ENCODE assay signal across 11 mouse cellular contexts in the genomic region with DNA sequence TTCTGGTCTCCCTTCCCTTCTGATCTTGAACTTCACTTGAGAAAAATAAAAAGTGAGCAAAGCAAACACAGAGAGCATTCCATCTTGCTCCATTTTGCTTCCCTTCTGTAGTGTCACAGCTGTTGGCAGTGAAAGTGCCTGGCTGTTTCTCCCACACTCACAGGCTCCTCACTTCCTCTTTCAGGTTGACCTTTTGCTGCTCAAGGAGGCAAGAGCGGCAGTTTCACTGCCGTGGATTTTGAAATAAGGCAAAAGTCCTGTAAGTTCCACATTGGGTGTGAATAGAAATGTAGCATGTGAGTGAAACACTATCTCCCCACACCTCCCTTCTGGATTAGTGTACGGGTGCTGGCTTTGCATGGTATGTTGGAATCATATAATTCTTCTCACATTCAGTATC.
DNase-seq lines count a peak whose midpoint lies in the region; ATAC-seq and TF ChIP-seq lines count a peak whose summit lies in the region.
"Had no signal": no experiment of that assay in that cellular context is flagged by ENCODE, and none has a peak within 500 bp of the region (broad histone marks: within the 10 kb centered on the region; RNA-seq: fewer than 3 reads in every experiment).

No protein-coding gene starts in this region.

- ATAC-seq in G1E (ENCODE audit: extremely low read depth, insufficient number of reproducible peaks, low FRiP score, poor library complexity, severe bottlenecking), result peak; percentile 64; the same call in 1 of the 2 replicates
- ATAC-seq in heart, postnatal 0 days (ENCODE audit: insufficient read depth, low read depth), result no peak
- no peak for ATAC-seq in erythroid progenitor cell, adult 5-6 weeks (replicated peaks; ENCODE audit: low FRiP score, poor library complexity, severe bottlenecking)
- ATAC-seq: intestine, embryonic 16.5 days had no signal

- intact Hi-C loops in left cerebral cortex, postnatal 14 days (cut with DNase I), result no loop called here

- H3K4me2 ChIP-seq in heart, postnatal 0 days (ENCODE audit: low read depth, low read length), result no peak overlapping the region
- H3K4me2 ChIP-seq: neural tube, embryonic 15.5 days had no signal

- H3K27me3 ChIP-seq in G1E (ENCODE audit: insufficient read depth, low read length), result no peaks in the 10 kb centered on the region
- H3K27me3 ChIP-seq in heart, postnatal 0 days (ENCODE audit: control insufficient read depth, insufficient read depth, low read length), result no peaks in the 10 kb centered on the region
- H3K27me3 ChIP-seq: neural tube, embryonic 15.5 days had no signal

- WGBS in heart, postnatal 0 days, result 39% methylated on average over 3 of the region's 3 CpGs

- no peak for TF ChIP-seq CTCF in G1E (IDR thresholded peaks at IDR 0.05; ENCODE audit: low read depth, low read length)
- TF ChIP-seq CTCF in heart, postnatal 0 days (IDR thresholded peaks at IDR 0.05; ENCODE audit: low read depth), result no peak

- 0 out of 2 replicates have a peak overlapping the region, but pooled peaks have one; percentile 7 for H3K27ac ChIP-seq in heart, postnatal 0 days (ENCODE audit: low read depth)
- H3K27ac ChIP-seq: liver, embryonic 14.5 days; neural tube, embryonic 15.5 days had no signal

- no peak for TF ChIP-seq EP300 in heart, postnatal 0 days (IDR thresholded peaks at IDR 0.05; ENCODE audit: low read depth)

- H3K9ac ChIP-seq in heart, postnatal 0 days (replicated peaks; ENCODE audit: low read depth, low read length), result no peak overlapping the region
- H3K9ac ChIP-seq: liver, embryonic 14.5 days; neural tube, embryonic 15.5 days had no signal

- no peaks in the 10 kb centered on the region for H3K9me3 ChIP-seq in G1E (replicated peaks)
- H3K9me3 ChIP-seq in heart, postnatal 0 days (replicated peaks; ENCODE audit: control insufficient read depth, low read length), result no peaks in the 10 kb centered on the region
- H3K9me3 ChIP-seq: neural tube, embryonic 15.5 days had no signal

- no peak overlapping the region for H3K4me3 ChIP-seq in G1E (ENCODE audit: low read depth, low read length)
- H3K4me3 ChIP-seq in heart, postnatal 0 days (ENCODE audit: low read depth, low read length), result no peak overlapping the region
- H3K4me3 ChIP-seq: neural tube, embryonic 15.5 days had no signal

- H3K4me1 ChIP-seq in G1E (ENCODE audit: insufficient read depth, low read depth, low read length), result peaks cover 57% of the 10 kb centered on the region
- no peaks in the 10 kb centered on the region; the same call in 1 of the 2 replicates for H3K4me1 ChIP-seq in heart, postnatal 0 days (ENCODE audit: control insufficient read depth, insufficient read depth)
- H3K4me1 ChIP-seq: neural tube, embryonic 15.5 days had no signal

- DNase-seq in kidney, postnatal 36 days, result peak; percentile 6 to 15
- no peak for DNase-seq in kidney, adult 11 months
- DNase-seq in G1E (ENCODE audit: low spot score), result peak; percentile 38
- no peak for DNase-seq in heart, postnatal 0 days (ENCODE audit: low spot score)
- DNase-seq in lung, postnatal 4 days, result peak; percentile 51 to 52
- DNase-seq in left cerebral cortex, postnatal 14 days (ENCODE audit: low spot score in 2 of 2), result no peak
- no peak for DNase-seq in left cerebral cortex, adult 18-20 months (ENCODE audit: low spot score in 2 of 2)

- H3K36me3 ChIP-seq in G1E (replicated peaks), result peaks cover 70% of the 10 kb centered on the region
- no peaks in the 10 kb centered on the region for H3K36me3 ChIP-seq in heart, postnatal 0 days (replicated peaks; ENCODE audit: control insufficient read depth, insufficient read depth, low read length)
- H3K36me3 ChIP-seq: neural tube, embryonic 15.5 days had no signal

Comparison
In these comparisons a context has a peak if more than half of its experiments do, and no peak if none do; other contexts are left out.
1. DNase-seq: peak in kidney, postnatal 36 days (2 of 2), G1E (single experiment) and lung, postnatal 4 days (2 of 2); none in kidney, adult 11 months (single experiment), heart, postnatal 0 days (single experiment), left cerebral cortex, postnatal 14 days (0 of 2) and left cerebral cortex, adult 18-20 months (0 of 2).